Mouse (Mus musculus) brain, embryonic 14.5 days (tissue): ENCODE data around the gene Lgals2.

ENCODE experiments used
- CTCF ChIP-seq: fragments of 200-500 bp; IDR thresholded peaks from 2 replicates; pipeline ENCODE4 v1.5.1; 2012; ENCODE audit warnings: inconsistent platforms, mild to moderate bottlenecking, moderate library complexity, borderline replicate concordance; ENCODE audit not compliant: insufficient read depth, insufficient read length; ENCODE audit errors: extremely low read depth
- POLR2A ChIP-seq: fragments of 200-500 bp; IDR thresholded peaks from 2 replicates; pipeline ENCODE4 v1.6.1; 2012; ENCODE audit warnings: mild to moderate bottlenecking, inconsistent platforms, borderline replicate concordance; ENCODE audit not compliant: poor library complexity, insufficient read depth, insufficient read length, severe bottlenecking; ENCODE audit errors: extremely low read depth

DNA sequence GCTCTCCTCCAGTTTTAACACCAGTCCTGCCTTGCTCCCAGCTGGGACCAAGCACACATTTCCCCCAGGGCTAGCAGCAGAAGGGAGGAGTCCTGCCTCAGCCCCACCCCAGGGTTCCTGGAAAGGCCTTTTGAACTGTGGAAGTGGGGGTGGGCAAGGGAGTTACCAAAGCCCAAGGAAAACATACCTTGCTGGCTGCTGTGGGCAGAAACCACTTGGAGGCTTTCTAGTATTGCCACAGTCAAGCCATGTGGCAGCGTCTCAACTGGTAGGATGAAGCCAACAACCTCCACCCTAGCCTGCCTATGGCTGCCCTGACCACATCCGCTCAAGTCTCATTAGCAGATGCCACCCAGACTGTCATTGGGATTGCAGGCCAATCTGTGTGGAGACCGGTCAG, 40.8 kb upstream of the Lgals2 start:
- TF ChIP-seq POLR2A (no peak), CTCF (no peak)
